Mouse (Mus musculus) fibroblast of lung, adult 2 months (primary cell): ENCODE results near the gene Nr4a2.

Source experiments
- DNase-seq: peaks from one replicate; pipeline ENCODE4 v3.0.0-alpha.2; 2011; ENCODE audit warnings: low read depth

Gene Nr4a2

GRCm38 (mm10) chr2:57111791-57112538, 11.8 kb downstream of the Nr4a2 start:
- DNase-seq, result no peak

- DNase-seq, result no peak
These were observed 12.6 kb downstream of the Nr4a2 start for GRCm38 (mm10) chr2:57111011-57111790.

- DNase-seq, result no peak
These were observed 13.4 kb downstream of the Nr4a2 start for GRCm38 (mm10) chr2:57110401-57110800.

- no peak for DNase-seq
These were observed 13.9 kb downstream of the Nr4a2 start for GRCm38 (mm10) chr2:57109926-57110325.

- DNase-seq, result no peak
These were observed 14.5 kb downstream of the Nr4a2 start for GRCm38 (mm10) chr2:57109301-57109700.

- no peak for DNase-seq
These were observed 15.4 kb downstream of the Nr4a2 start for GRCm38 (mm10) chr2:57108349-57108930.

- no peak for DNase-seq
These were observed 18.4 kb downstream of the Nr4a2 start for GRCm38 (mm10) chr2:57105401-57105800.

GRCm38 (mm10) chr2:57104731-57105130, 19.1 kb downstream of the Nr4a2 start:
- DNase-seq, result no peak

GRCm38 (mm10) chr2:57103845-57104660, 19.8 kb downstream of the Nr4a2 start:
- DNase-seq, result no peak

GRCm38 (mm10) chr2:57102856-57103844, 20.7 kb downstream of the Nr4a2 start:
- DNase-seq, result no peak

GRCm38 (mm10) chr2:57102091-57102855, 21.5 kb downstream of the Nr4a2 start:
- no peak for DNase-seq

GRCm38 (mm10) chr2:57100241-57100640, 23.6 kb downstream of the Nr4a2 start:
- DNase-seq, result no peak

- DNase-seq, result no peak
These were observed 51.4 kb downstream of the Nr4a2 start for GRCm38 (mm10) chr2:57072452-57072851.

GRCm38 (mm10) chr2:57063480-57063879, 60.3 kb downstream of the Nr4a2 start:
- no peak for DNase-seq
